Mouse (Mus musculus) stomach, postnatal 0 days (tissue): Measurements from ENCODE around the gene Eppin.

ENCODE experiments used
- CTCF ChIP-seq: IDR thresholded peaks from 2 replicates; pipeline ENCODE4 v1.5.1; 2016; ENCODE audit warnings: antibody characterized with exemption, low read depth, mild to moderate bottlenecking, moderate library complexity
- EP300 ChIP-seq: optimal IDR thresholded peaks from 2 replicates; pipeline ENCODE3; 2016; ENCODE audit warnings: antibody characterized with exemption

- TF ChIP-seq CTCF, result no peak
- no peak for TF ChIP-seq EP300
Observed at GRCm38 (mm10) chr2:164544454-164545097, 48.8 kb downstream of the Eppin start.
